Mouse (Mus musculus) brain, embryonic 14.5 days (tissue): ENCODE measurements around the gene Col27a1.

Experiments
- CTCF ChIP-seq: fragments of 200-500 bp; IDR thresholded peaks from 2 replicates; pipeline ENCODE4 v1.5.1; 2012; ENCODE audit warnings: inconsistent platforms, mild to moderate bottlenecking, moderate library complexity, borderline replicate concordance; ENCODE audit not compliant: insufficient read depth, insufficient read length; ENCODE audit errors: extremely low read depth
- POLR2A ChIP-seq: fragments of 200-500 bp; IDR thresholded peaks from 2 replicates; pipeline ENCODE4 v1.6.1; 2012; ENCODE audit warnings: mild to moderate bottlenecking, inconsistent platforms, borderline replicate concordance; ENCODE audit not compliant: poor library complexity, insufficient read depth, insufficient read length, severe bottlenecking; ENCODE audit errors: extremely low read depth

- TF ChIP-seq CTCF (no peak), POLR2A (no peak)
Observed at GRCm38 (mm10) chr4:63247991-63248390, 34.2 kb downstream of the Col27a1 start.
